Mouse (Mus musculus): ENCODE results near the gene Mvb12b. TPM values are rescaled to one million over a fixed set of nuclear protein-coding genes. Genes with fewer than 3 reads are reported as not detected.

Gene Mvb12b
- total and polyA plus RNA-seq, 2 experiments from 2014 or later: 82.8 to 141 TPM

- no peak overlapping the region for H3K9ac ChIP-seq
- H3K4me1 ChIP-seq (ENCODE audit: insufficient read depth): peaks cover 32% of the 10 kb centered on the region
- no peak overlapping the region for H3K27ac ChIP-seq (ENCODE audit: low read depth, low read length)
These were observed 132.1 kb downstream of the Mvb12b start for GRCm38 (mm10) chr2:33755633-33756020.

GRCm38 (mm10) chr2:33754980-33755632 is 132.6 kb downstream of the Mvb12b start:
- DNase-seq: no peak
- no peak for TF ChIP-seq CTCF (IDR thresholded peaks at IDR 0.05; ENCODE audit: low read depth)
- Histone ChIP-seq H3K4me2 (ENCODE audit: low read depth) (no peak overlapping the region), H3K27me3 (ENCODE audit: insufficient read depth, low read length) (no peaks in the 10 kb centered on the region), H3K36me3 (ENCODE audit: insufficient read depth) (peaks cover 12% of the 10 kb centered on the region), H3K9me3 (ENCODE audit: low read length) (no peaks in the 10 kb centered on the region), H3K4me3 (ENCODE audit: low read depth, low read length) (no peak overlapping the region), H3K27ac (ENCODE audit: low read depth, low read length) (peak overlapping the region; percentile 69; the same call in 1 of the 2 replicates), H3K9ac (no peak overlapping the region), H3K4me1 (ENCODE audit: insufficient read depth) (peaks cover 27% of the 10 kb centered on the region)
- ATAC-seq: 0 out of 2 replicates have a peak, but pooled peaks have one; percentile 12
- 77% methylated on average over 7 of the region's 7 CpGs for WGBS

More at GRCm38 (mm10) chr2:33755633-33756020, 132.1 kb downstream of the Mvb12b start:
- ATAC-seq: peak; percentile 2; the same call in 1 of the 2 replicates
- no peak for DNase-seq
- peaks cover 8% of the 10 kb centered on the region for H3K36me3 ChIP-seq (ENCODE audit: insufficient read depth)
- no peaks in the 10 kb centered on the region for H3K27me3 ChIP-seq (ENCODE audit: insufficient read depth, low read length)
- H3K9me3 ChIP-seq (ENCODE audit: low read length): no peaks in the 10 kb centered on the region
- WGBS: 53% methylated on average over 6 of the region's 6 CpGs
- no peak for TF ChIP-seq CTCF (IDR thresholded peaks at IDR 0.05; ENCODE audit: low read depth)
- H3K4me2 ChIP-seq (ENCODE audit: low read depth): no peak overlapping the region
- no peak overlapping the region for H3K4me3 ChIP-seq (ENCODE audit: low read depth, low read length)

- H3K27ac ChIP-seq (ENCODE audit: low read depth, low read length): peak overlapping the region; percentile 69
- peaks cover 19% of the 10 kb centered on the region for H3K4me1 ChIP-seq (ENCODE audit: insufficient read depth)
- H3K9ac ChIP-seq: no peak overlapping the region
- TF ChIP-seq CTCF (IDR thresholded peaks at IDR 0.05; ENCODE audit: low read depth): no peak
- peaks cover 19% of the 10 kb centered on the region for H3K36me3 ChIP-seq (ENCODE audit: insufficient read depth)
- ATAC-seq: peak; percentile 21
- H3K4me3 ChIP-seq (ENCODE audit: low read depth, low read length): no peak overlapping the region
- no peaks in the 10 kb centered on the region for H3K27me3 ChIP-seq (ENCODE audit: insufficient read depth, low read length)
- no peak for DNase-seq
- H3K4me2 ChIP-seq (ENCODE audit: low read depth): no peak overlapping the region
- 47% methylated on average over 3 of the region's 3 CpGs for WGBS
- no peaks in the 10 kb centered on the region for H3K9me3 ChIP-seq (ENCODE audit: low read length)
These were observed 133.5 kb downstream of the Mvb12b start for GRCm38 (mm10) chr2:33754317-33754633.

- Histone ChIP-seq H3K36me3 (ENCODE audit: insufficient read depth) (peaks cover 23% of the 10 kb centered on the region), H3K4me2 (ENCODE audit: low read depth) (no peak overlapping the region), H3K4me3 (ENCODE audit: low read depth, low read length) (no peak overlapping the region), H3K27me3 (ENCODE audit: insufficient read depth, low read length) (no peaks in the 10 kb centered on the region), H3K27ac (ENCODE audit: low read depth, low read length) (peak overlapping the region; percentile 69; the same call in 1 of the 2 replicates), H3K4me1 (ENCODE audit: insufficient read depth) (peaks cover 19% of the 10 kb centered on the region), H3K9me3 (ENCODE audit: low read length) (no peaks in the 10 kb centered on the region), H3K9ac (no peak overlapping the region)
- no peak for TF ChIP-seq CTCF (IDR thresholded peaks at IDR 0.05; ENCODE audit: low read depth)
- WGBS: 10% methylated on average over 15 of the region's 15 CpGs
- DNase-seq: peak; percentile 88
- peak; percentile 88 for ATAC-seq
These were observed 134.0 kb downstream of the Mvb12b start for GRCm38 (mm10) chr2:33753630-33754316.

- ATAC-seq (no peak), DNase-seq (no peak)
- Histone ChIP-seq H3K9ac (no peak overlapping the region), H3K36me3 (ENCODE audit: insufficient read depth) (peaks cover 20% of the 10 kb centered on the region), H3K4me3 (ENCODE audit: low read depth, low read length) (no peak overlapping the region), H3K9me3 (ENCODE audit: low read length) (no peaks in the 10 kb centered on the region), H3K27me3 (ENCODE audit: insufficient read depth, low read length) (no peaks in the 10 kb centered on the region), H3K4me2 (ENCODE audit: low read depth) (no peak overlapping the region), H3K4me1 (ENCODE audit: insufficient read depth) (peaks cover 15% of the 10 kb centered on the region), H3K27ac (ENCODE audit: low read depth, low read length) (no peak overlapping the region)
- whole genome bisulfite sequencing: 79% methylated on average over 7 of the region's 7 CpGs
- TF ChIP-seq CTCF (IDR thresholded peaks at IDR 0.05; ENCODE audit: low read depth): no peak
These were observed 137.1 kb downstream of the Mvb12b start for GRCm38 (mm10) chr2:33750611-33751010.

- no peak overlapping the region for H3K9ac ChIP-seq
- WGBS: 5% methylated on average over 5 of the region's 5 CpGs
- peak; percentile 94 for DNase-seq
These were observed 141.3 kb downstream of the Mvb12b start for GRCm38 (mm10) chr2:33746471-33746870.

GRCm38 (mm10) chr2:33745724-33746123 is 142.0 kb downstream of the Mvb12b start:
- DNase-seq: no peak
- no peak overlapping the region for H3K9ac ChIP-seq
- no peaks in the 10 kb centered on the region for H3K9me3 ChIP-seq (ENCODE audit: low read length)
- H3K36me3 ChIP-seq (ENCODE audit: insufficient read depth): peaks cover 23% of the 10 kb centered on the region
- H3K27ac ChIP-seq (ENCODE audit: low read depth, low read length): no peak overlapping the region
- no peak overlapping the region for H3K4me2 ChIP-seq (ENCODE audit: low read depth)
- no peak for TF ChIP-seq CTCF (IDR thresholded peaks at IDR 0.05; ENCODE audit: low read depth)
- H3K27me3 ChIP-seq (ENCODE audit: insufficient read depth, low read length): no peaks in the 10 kb centered on the region
- H3K4me3 ChIP-seq (ENCODE audit: low read depth, low read length): no peak overlapping the region
- no peaks in the 10 kb centered on the region; the same call in 1 of the 2 replicates for H3K4me1 ChIP-seq (ENCODE audit: insufficient read depth)
- no peak for ATAC-seq
- 89% methylated on average over 5 of the region's 5 CpGs for WGBS

More at GRCm38 (mm10) chr2:33746471-33746870, 141.3 kb downstream of the Mvb12b start:
- peak; percentile 81 for ATAC-seq
- peak; percentile 98 for TF ChIP-seq CTCF (IDR thresholded peaks at IDR 0.05; ENCODE audit: low read depth)
- Histone ChIP-seq H3K36me3 (ENCODE audit: insufficient read depth) (peaks cover 23% of the 10 kb centered on the region), H3K27ac (ENCODE audit: low read depth, low read length) (no peak overlapping the region), H3K27me3 (ENCODE audit: insufficient read depth, low read length) (no peaks in the 10 kb centered on the region), H3K4me3 (ENCODE audit: low read depth, low read length) (no peak overlapping the region), H3K9me3 (ENCODE audit: low read length) (no peaks in the 10 kb centered on the region), H3K4me1 (ENCODE audit: insufficient read depth) (no peaks in the 10 kb centered on the region; the same call in 1 of the 2 replicates), H3K4me2 (ENCODE audit: low read depth) (no peak overlapping the region)

All from forebrain, postnatal 0 days (tissue).